Mouse (Mus musculus) liver, embryonic 14.5 days (tissue): Measurements from ENCODE around the gene Thsd4. TPM values are rescaled to one million over a fixed set of nuclear protein-coding genes. Genes with fewer than 3 reads are reported as not detected.
"Not testable (repeated sequence)": the region's sequence is repeated elsewhere in the genome, so short reads cannot be mapped to it uniquely, and the experiment has no call there.

Source experiments
- ATAC-seq: fragments of 200-750 bp; cut with Nextera tagmentation; 2 replicates; pipeline ENCODE4 v1.8.0; 2017; ENCODE audit warnings: moderate number of reproducible peaks, mild to moderate bottlenecking, moderate library complexity; ENCODE audit not compliant: insufficient read depth
- DNase-seq, 3 experiments: peaks; one replicate each; pipeline ENCODE4 v3.0.0-alpha.2; 2012 to 2013; ENCODE audit warnings: low read depth in 3 of 3, low spot score in 3 of 3
- H3K27ac ChIP-seq: fragments of 300-500 bp; sonication (generic); 2 replicates; pipeline ENCODE4 v1.5.1; 2014; ENCODE audit warnings: moderate library complexity, mild to moderate bottlenecking, control low read depth, inconsistent platforms
- H3K27me3 ChIP-seq: fragments of 300-500 bp; sonication (generic); 2 replicates; pipeline ENCODE4 v1.6.1; 2014; ENCODE audit warnings: mild to moderate bottlenecking, low read length, moderate library complexity; ENCODE audit not compliant: control insufficient read depth, insufficient read depth
- H3K36me3 ChIP-seq: fragments of 300-500 bp; sonication (generic); replicated peaks from 2 replicates; pipeline ENCODE4 v1.6.1; 2014; ENCODE audit warnings: low read depth; ENCODE audit not compliant: control insufficient read depth, insufficient read depth
- H3K4me1 ChIP-seq, 2 experiments: fragments of 200-500 bp in 1 of 2; fragments of 300-500 bp in 1 of 2; sonication (generic) in 1 of 2; replicated peaks; 2 replicates each; pipeline ENCODE4 v1.6.1; 2012 to 2014; ENCODE audit warnings: antibody characterized with exemption in 1 of 2, inconsistent platforms in 1 of 2, low read length in 1 of 2; ENCODE audit not compliant: control insufficient read depth in 2 of 2, insufficient read depth in 2 of 2
- H3K4me2 ChIP-seq: fragments of 300-500 bp; sonication (generic); 2 replicates; pipeline ENCODE4 v1.6.1; 2014; ENCODE audit warnings: low read depth, mild to moderate bottlenecking, control low read depth, moderate library complexity
- H3K4me3 ChIP-seq, 2 experiments: fragments of 200-500 bp in 1 of 2; fragments of 300-500 bp in 1 of 2; sonication (generic) in 1 of 2; 2 replicates each; pipeline ENCODE4 v1.5.1; 2012 to 2014; ENCODE audit warnings: low read depth in 2 of 2, low read length in 2 of 2, mild to moderate bottlenecking in 2 of 2, control low read depth in 1 of 2, inconsistent platforms in 1 of 2, moderate library complexity in 1 of 2; ENCODE audit not compliant: insufficient read depth in 1 of 2
- H3K9ac ChIP-seq: fragments of 300-500 bp; sonication (generic); replicated peaks from 2 replicates; pipeline ENCODE4 v1.6.1; 2014; ENCODE audit warnings: mild to moderate bottlenecking, control low read depth, moderate library complexity
- H3K9me3 ChIP-seq: fragments of 300-500 bp; sonication (generic); 2 replicates; pipeline ENCODE4 v1.6.1; 2016; ENCODE audit warnings: low read length, mixed read lengths; ENCODE audit not compliant: control insufficient read depth
- CTCF ChIP-seq: IDR thresholded peaks from 2 replicates; pipeline ENCODE4 v1.5.1; 2016; ENCODE audit warnings: antibody characterized with exemption, low read depth, control low read depth
- EP300 ChIP-seq: IDR thresholded peaks from 2 replicates; pipeline ENCODE4 v1.6.1; 2016; ENCODE audit warnings: antibody characterized with exemption, low read depth
- WGBS: fragments of 180-500 bp; shearing (Covaris S2); extraction: QIAGEN DNeasy Blood & Tissue Kit; methylation state at CpG from one replicate; pipeline ENCODE4 v1.1.7; 2014; ENCODE audit not compliant: insufficient replicate concordance; 5-methylcytosine and 5-hydroxymethylcytosine counted together
- polyA plus RNA-seq, 2 experiments: library from polyadenylated mRNA; depleted of rRNA in 1 of 2; stranded (reverse) in 1 of 2; unstranded in 1 of 2; fragments of >200 nt; fragmentation: Nextera tagmentation in 1 of 2; extraction: Ambion mirVana in 1 of 2; gene quantifications; 2 replicates each; pipeline versions ENCODE4 v1.2.1 to v1.2.3; 2012 to 2014

Thsd4 gene
- polyA plus RNA-seq, 2 experiments: 0.43 to 0.48 TPM

DNA sequence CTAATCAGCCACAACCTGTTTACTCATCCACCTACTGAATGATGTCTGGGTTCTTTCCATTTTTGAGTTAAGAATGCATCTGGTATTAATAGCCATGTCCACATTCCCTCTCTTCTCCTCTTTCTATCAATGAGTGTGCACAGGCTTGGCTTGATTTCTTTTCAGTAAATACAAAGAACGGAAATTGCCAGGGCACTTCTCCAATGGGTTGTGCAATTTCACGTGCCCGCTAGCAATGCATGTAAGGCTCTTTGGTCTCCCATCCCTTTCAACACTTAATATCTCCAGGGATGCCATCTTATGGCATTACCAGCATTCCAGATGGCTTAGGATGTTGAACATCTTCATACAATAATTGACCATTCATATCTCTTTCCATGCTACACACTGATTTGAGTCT, 345.5 kb downstream of the Thsd4 start:
- ATAC-seq: no peak
- 67% methylated on average over 3 of the region's 3 CpGs for whole genome bisulfite sequencing
- no peak overlapping the region for H3K4me2 ChIP-seq
- H3K9ac ChIP-seq: no peak overlapping the region
- DNase-seq: no peak
- H3K27ac ChIP-seq: no peak overlapping the region
- H3K27me3 ChIP-seq: no peaks in the 10 kb centered on the region
- no peaks in the 10 kb centered on the region for H3K9me3 ChIP-seq
- H3K4me3 ChIP-seq: no peak overlapping the region
- no peak for TF ChIP-seq CTCF
- peaks cover 0 to 5% of the 10 kb centered on the region in 2 experiments; a peak in 1 of 4 replicates for H3K4me1 ChIP-seq
- H3K36me3 ChIP-seq: no peaks in the 10 kb centered on the region

DNA sequence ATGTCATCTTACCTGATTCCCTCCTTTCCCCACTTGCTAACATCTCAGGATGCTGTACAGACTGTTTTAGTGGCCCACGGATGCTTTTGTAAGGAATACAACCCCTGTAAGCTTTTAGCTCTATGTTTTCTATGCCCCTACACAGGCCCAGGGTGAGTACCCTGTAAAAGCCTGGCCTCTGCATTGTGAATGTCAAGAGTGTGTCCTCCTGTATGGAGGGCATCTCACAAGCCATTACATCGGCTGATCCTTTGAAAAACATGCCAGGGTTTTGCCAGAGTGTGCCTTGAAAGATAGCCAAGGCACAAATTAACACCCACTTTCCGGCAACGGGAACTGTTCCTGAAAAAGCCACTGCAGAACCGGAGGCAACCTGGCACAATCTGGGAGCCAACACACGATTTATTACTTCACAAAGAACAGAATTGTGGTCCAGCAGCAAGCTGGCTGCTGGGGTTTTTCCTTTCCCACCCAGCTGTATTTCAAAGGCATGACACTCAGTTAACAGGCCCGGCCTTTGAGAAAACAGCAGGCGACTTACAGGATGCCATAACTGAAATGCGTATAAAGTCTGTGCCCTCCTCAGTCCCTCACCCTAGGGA, 349.3 kb downstream of the Thsd4 start:
- not testable (repeated sequence) for H3K9ac ChIP-seq, H3K4me1 ChIP-seq, H3K27ac ChIP-seq, H3K27me3 ChIP-seq, H3K36me3 ChIP-seq, H3K4me3 ChIP-seq, DNase-seq, H3K9me3 ChIP-seq, ATAC-seq, H3K4me2 ChIP-seq
- 47% methylated on average over 9 of the region's 9 CpGs for WGBS

DNA sequence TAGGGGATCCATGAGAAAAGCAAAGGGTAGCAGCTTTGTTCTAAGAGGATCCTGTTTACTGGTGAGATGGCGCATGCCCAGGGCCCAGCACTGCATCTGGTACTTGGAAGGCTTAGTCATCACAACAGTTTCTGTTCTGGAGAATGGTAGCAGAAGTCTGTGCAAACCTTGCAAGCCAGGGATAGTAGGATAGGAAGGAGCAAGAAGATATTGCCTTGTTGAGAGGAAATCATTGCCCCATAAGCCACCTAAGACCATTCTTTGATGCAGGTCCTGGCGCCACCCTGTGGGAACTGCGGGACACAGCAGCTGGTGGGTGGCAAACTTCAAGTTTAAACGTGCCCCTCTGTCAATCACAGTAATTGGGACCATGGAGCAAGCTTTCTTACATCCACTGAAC, 354.9 kb downstream of the Thsd4 start:
- Histone ChIP-seq H3K4me3 (no peak overlapping the region), H3K4me1 (peaks cover 0 to 5% of the 10 kb centered on the region in 2 experiments; a peak in 1 of 4 replicates), H3K27ac (no peak overlapping the region), H3K9ac (no peak overlapping the region), H3K36me3 (no peaks in the 10 kb centered on the region), H3K4me2 (no peak overlapping the region), H3K9me3 (no peaks in the 10 kb centered on the region), H3K27me3 (no peaks in the 10 kb centered on the region)
- WGBS: 64% methylated on average over 4 of the region's 4 CpGs
- TF ChIP-seq EP300: no peak
- TF ChIP-seq CTCF: peak; percentile 37; the same call in 1 of the 2 replicates
- DNase-seq: no peak
- ATAC-seq: no peak

DNA sequence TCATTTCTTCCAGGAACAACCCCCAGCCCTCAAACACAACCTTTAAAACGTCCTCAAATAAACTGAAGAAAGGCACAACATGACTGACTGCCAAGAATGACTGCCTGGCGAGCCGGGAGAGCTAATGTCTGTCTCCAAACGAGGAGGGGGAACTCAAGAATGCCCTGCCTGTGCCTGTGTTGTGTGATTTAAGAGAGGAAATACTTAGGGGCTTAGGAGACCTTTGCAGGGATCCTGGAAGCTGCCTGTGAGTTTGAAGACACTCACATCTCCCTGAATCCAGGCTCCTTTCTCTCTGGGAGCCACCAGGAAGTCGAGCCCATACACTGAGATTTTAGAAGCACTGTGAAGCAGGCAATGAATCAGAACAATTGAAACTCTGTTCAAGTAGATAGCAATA, 361.0 kb downstream of the Thsd4 start:
- H3K9me3 ChIP-seq: no peaks in the 10 kb centered on the region
- no peak overlapping the region for H3K27ac ChIP-seq
- no peak overlapping the region for H3K4me3 ChIP-seq
- no peaks in the 10 kb centered on the region for H3K27me3 ChIP-seq
- ATAC-seq: no peak
- TF ChIP-seq EP300 (no peak), CTCF (no peak)
- no peak for DNase-seq
- no peak overlapping the region for H3K4me2 ChIP-seq
- H3K4me1 ChIP-seq: 0 out of 4 replicates have a peak, but pooled peaks cover 0 to 2% of the 10 kb centered on the region in 2 experiments
- WGBS: 15% methylated on average over 5 of the region's 5 CpGs
- no peaks in the 10 kb centered on the region for H3K36me3 ChIP-seq
- H3K9ac ChIP-seq: no peak overlapping the region

DNA sequence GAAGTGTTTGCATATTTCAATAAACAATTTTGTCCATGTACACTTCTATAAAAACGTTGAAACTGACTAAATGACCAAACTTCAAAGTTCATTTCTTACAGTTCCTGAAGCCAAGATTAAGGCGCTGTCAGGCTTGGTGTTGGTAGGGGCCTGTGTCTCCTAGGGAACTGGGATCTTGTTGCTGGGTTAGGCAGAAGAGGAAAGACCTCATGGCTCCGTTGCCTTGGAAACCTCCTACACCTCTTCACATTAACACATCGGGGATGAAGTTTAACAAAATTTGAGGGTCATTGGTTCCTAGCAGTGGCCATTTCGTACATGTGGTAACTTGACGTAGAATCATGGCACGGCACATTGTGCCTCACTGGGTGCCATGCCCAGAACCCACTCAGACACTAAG, 361.7 kb downstream of the Thsd4 start:
- ATAC-seq (no peak), DNase-seq (no peak)
- Histone ChIP-seq H3K4me2 (no peak overlapping the region), H3K4me1 (no peaks in the 10 kb centered on the region), H3K36me3 (no peaks in the 10 kb centered on the region), H3K27me3 (no peaks in the 10 kb centered on the region), H3K9ac (no peak overlapping the region), H3K27ac (no peak overlapping the region), H3K4me3 (no peak overlapping the region), H3K9me3 (no peaks in the 10 kb centered on the region)
- 59% methylated on average over 7 of the region's 7 CpGs for WGBS
- TF ChIP-seq EP300 (no peak), CTCF (no peak)
